Mouse (Mus musculus): ENCODE results near the gene Faap24. TPM values are rescaled to one million over a fixed set of nuclear protein-coding genes. Genes with fewer than 3 reads are reported as not detected.
A peak's percentile ranks its signal among the peaks of the same experiment; 100 is the strongest.

The Faap24 gene
- polyA plus RNA-seq, 1 experiment = 7.9 TPM

- DNase-seq (ENCODE audit: low read depth, low spot score) = peak; percentile 70
- WGBS = 36% methylated on average over 14 of the region's 14 CpGs
These were observed 24.1 kb downstream of the Faap24 start for GRCm38 (mm10) chr7:35372483-35373017.

DNA sequence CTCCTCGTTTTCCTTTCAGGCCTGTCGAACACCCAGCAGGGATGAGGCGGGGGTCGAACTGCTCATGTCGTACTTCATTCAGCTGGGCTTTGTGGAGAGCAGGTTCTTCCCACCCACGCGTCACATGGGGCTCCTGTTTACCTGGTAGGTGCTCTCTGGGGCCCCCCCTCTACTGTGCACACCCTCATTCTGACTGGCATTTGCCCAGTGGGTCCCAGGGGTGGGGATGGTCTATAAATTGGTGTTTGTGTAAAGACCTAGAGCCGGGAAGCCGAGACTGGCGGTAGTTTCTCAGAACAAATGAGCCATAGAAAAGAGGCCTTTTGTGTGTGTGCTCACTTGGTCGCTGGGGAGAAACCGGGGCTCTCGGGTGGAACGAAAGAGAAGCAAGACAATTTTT lies 25.5 kb downstream of the Faap24 start:
- WGBS = 31% methylated on average over 14 of the region's 14 CpGs
- DNase-seq (ENCODE audit: low read depth, low spot score) = no peak

DNA sequence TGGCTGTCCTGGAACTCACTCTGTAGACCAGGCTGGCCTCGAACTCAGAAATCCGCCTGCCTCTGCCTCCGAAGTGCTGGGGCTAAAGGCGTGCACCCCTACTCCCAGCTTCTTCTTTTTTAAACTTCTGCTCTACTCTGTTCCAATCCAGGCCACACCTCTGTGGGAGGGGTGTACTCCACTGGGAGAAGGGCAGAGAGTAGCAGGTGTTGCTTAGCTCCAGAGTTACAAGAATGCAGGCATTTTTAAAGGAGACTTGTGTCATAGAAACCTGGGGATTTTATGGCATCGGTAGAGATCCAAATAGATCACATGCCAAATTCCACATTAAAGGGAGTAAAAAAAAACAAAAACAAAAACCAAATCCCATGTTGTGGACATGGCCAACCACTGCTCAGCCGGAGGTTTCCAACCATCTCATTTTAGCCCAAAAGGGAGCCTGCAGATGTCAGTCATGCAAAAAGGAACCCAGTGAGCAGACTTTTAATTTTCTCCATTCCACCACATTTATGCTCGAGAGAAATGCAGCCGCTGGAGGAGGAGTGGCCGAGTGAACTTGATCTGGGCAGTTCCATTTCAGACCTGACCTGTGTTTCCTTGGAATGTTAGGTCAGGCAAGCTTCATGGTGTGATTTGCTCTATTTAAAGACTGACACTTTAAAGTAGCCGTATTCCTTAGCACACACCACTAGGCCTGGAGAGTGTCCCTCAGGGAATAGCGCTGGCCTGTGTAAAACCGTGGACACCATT lies 31.3 kb downstream of the Faap24 start:
- no peak for DNase-seq (ENCODE audit: low read depth, low spot score)
- 43% methylated on average over 12 of the region's 12 CpGs for WGBS

DNA sequence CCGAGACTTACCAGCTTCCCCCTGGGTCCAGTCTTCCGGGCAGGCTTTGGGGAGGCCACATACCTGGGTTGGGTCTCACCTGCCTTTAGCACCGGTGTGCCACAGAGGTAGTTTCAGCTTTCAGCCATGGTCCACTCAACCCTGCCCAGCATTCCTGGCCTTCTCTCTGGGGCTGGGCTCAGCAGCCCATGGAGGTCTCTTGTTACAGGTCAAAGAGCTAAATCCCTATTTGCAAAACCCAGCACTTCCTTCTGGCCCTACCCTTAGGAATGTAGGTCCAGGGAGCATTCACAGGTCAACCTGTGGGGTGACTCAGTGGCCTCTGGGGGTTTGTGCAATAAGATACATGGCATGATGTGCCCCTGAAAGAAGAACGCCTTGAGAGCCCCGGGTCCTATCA lies 33.8 kb downstream of the Faap24 start:
- DNase-seq (ENCODE audit: low read depth, low spot score) = no peak
- WGBS = 73% methylated on average over 5 of the region's 5 CpGs

GRCm38 (mm10) chr7:35362253-35362652 lies 34.4 kb downstream of the Faap24 start:
- no peak for DNase-seq (ENCODE audit: low read depth, low spot score)
- WGBS = 77% methylated on average over 5 of the region's 5 CpGs

DNA sequence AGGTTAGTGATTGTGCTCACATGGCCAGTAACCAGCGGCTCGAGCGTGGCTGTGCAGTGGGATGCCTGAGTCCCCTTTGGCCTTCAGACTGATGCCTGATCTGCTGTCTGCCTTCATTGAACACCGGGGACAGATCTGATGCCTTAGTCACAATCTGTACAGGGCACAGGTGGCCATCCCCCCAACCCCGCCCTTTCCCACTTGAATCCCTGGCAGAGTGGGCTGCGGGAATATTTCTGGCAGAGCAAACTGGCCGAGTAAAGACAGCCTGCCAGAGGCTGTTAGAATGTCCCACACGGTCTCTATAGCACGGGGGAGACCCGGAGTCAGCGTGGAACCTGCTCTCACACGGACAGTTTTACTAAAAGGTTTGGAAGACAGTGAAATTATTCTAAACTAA lies 39.0 kb downstream of the Faap24 start:
- DNase-seq (ENCODE audit: low read depth, low spot score) = no peak
- WGBS = 86% methylated on average over 12 of the region's 12 CpGs

- 17% methylated on average over 5 of the region's 5 CpGs for WGBS
- DNase-seq (ENCODE audit: low read depth, low spot score) = no peak
These were observed 41.2 kb downstream of the Faap24 start for GRCm38 (mm10) chr7:35355303-35355872.

- DNase-seq (ENCODE audit: low read depth, low spot score) = no peak
- 93% methylated on average over 15 of the region's 15 CpGs for WGBS
These were observed 43.3 kb downstream of the Faap24 start for GRCm38 (mm10) chr7:35353306-35353705.

DNA sequence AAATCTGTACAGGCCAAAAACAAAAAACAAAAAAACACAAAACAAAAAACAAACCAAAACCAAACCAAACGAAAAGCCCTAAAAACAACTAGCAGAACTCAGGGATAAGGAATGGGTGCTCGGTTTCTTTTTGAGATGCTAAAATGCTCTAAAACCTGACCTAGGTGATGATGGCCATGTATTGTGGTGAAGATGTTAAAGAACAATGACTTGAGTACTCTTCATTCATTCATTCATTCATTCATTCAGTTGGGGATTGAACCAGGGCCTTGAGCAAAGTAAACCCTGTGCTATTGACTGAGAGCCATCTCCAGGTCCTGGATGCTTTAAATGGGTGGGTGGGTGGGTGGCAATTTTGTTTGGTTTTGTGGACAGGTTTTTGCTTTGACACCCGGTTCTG lies 45.5 kb downstream of the Faap24 start:
- 73% methylated on average over 3 of the region's 3 CpGs for WGBS
- DNase-seq (ENCODE audit: low read depth, low spot score) = no peak

DNA sequence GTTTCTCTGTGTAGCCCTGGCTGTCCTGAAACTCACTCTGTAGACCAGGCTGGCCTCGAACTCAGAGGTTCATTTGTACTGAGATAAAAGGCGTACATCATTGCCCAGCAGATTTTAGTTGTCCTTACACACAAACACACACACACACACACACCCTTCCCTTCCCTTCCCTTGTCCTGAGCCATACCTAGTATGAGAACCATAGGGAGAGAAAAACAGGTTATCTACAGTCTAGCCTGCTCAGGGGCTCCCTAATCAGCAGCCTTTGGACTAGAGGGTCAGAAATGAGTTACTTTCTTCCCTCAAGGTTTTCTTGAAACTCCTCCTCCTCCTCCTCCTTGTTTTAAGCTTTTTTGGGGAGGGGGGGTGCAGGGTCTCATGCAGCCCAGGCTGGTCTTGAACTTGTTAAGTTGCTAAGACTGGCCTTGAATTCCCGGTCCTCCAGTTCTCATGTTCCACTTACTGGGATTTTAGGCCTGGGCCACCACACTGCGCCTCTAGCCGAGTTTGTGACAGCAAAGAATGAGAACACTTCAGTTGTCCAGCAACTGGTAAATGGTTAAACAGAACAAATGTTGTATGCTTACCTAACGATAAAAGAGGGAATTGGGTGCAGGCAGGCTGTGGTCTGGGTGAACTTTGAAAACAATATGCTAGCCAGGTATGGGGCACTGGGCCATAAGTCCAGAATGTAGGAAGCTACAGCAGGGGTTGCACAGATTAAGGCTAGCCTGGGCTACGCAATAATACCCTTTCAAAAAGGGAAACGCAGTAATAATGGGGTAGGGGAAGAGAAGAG lies 46.6 kb downstream of the Faap24 start:
- WGBS = 41% methylated on average over 8 of the region's 8 CpGs
- no peak for DNase-seq (ENCODE audit: low read depth, low spot score)

DNA sequence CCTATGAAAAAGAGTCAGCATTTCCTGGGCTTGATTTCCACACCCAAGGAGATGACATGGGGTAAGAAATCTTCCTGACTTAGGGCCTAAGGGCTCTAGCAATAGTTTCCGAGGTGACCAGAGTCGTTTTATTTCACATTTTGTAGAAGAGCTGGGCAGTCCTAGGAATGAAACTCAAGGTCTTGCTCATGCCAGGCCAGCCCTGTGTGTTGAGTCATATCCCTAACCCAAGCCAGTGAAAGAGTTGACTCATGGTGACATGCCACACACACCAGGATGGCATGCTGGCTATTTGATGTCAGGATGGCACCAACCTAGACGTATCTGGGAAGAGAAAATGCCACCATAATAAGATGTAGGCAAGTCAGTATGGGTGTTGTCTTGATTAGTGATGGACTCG lies 47.6 kb downstream of the Faap24 start:
- WGBS = 53% methylated on average over 4 of the region's 4 CpGs
- no peak for DNase-seq (ENCODE audit: low read depth, low spot score)

DNA sequence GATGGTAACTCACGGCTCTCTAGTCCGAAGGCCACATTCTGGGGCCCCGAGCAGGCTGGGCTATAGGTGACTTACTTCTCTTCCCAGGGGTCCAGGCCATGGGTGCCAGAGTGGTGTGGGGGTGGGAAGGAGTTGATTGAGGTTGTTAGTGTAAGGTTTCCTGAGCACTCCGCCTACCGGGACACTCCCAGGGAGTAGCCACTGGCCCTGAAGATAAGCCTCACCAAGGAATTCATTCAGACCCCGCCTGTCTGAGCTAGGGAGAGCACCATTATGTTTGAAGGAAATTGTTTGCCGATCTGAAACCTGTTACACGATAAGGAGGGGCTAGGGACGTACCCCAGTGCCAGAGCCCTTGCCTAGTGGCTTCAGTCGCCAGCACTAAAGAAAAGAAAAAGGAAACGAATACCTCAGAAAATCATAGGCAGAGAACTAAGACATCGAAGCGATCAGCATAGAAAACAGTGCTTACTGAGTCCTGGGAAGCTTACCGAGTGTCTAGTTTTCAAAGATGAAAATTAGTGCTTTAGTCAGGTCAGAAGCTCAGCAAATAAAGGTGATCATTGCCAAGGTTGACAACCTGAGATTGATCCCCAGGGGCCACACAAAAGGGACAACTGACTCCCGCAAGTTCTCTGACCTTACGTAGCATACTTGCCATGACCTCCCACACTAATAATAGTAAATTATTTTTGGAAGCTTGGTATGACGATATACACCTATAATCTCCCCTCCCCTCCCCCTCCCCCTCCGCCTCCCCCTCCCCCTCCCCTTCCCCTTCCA lies 48.5 kb downstream of the Faap24 start:
- no peak for DNase-seq (ENCODE audit: low read depth, low spot score)
- 27% methylated on average over 17 of the region's 18 CpGs for WGBS

- no peak for DNase-seq (ENCODE audit: low read depth, low spot score)
- WGBS = 49% methylated on average over 5 of the region's 5 CpGs
These were observed 51.8 kb downstream of the Faap24 start for GRCm38 (mm10) chr7:35344785-35345330.

DNA sequence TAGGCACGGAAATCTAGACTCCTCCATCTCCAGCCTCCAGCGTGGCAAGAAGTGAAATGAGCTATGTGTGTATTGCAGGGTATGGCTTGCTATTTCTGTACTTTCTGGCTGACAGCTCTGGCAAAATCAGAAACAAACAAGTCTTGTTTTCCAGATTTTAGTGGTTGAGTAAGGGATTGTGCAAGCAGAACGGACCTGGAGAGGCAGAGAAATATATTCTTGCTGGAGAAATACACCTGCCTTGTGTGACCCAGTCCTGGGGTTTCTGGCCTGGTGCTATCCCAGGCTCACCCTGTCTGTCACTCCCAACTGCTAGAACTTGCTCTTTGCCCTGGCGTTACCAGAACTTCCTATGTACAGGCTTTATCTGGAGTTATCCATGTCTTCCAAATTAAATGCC lies 54.1 kb downstream of the Faap24 start:
- 23% methylated on average over 4 of the region's 4 CpGs for WGBS
- no peak for DNase-seq (ENCODE audit: low read depth, low spot score)

Other genes starting within 250 kb of the Faap24 start
- 2.5 and 3.6 TPM in 2 replicates for gene Slc7a10, start 210.5 kb downstream of the Faap24 start, polyA plus RNA-seq (2012; rRNA removed)
- gene Lrp3, start 181.3 kb downstream of the Faap24 start, polyA plus RNA-seq (2012; rRNA removed) = 3.1 and 3.4 TPM in 2 replicates
- 3.3 and 5.1 TPM in 2 replicates for gene Gpatch1, start 78.4 kb downstream of the Faap24 start, polyA plus RNA-seq (2012; rRNA removed)
- gene Rhpn2, start 62.7 kb downstream of the Faap24 start, polyA plus RNA-seq (2012; rRNA removed) = 27.1 and 41.6 TPM in 2 replicates
- gene Cep89, start 199 bp upstream of the Faap24 start, polyA plus RNA-seq (2012; rRNA removed) = 14.6 and 18.0 TPM in 2 replicates
- gene Slc7a9, start 52.0 kb upstream of the Faap24 start, polyA plus RNA-seq (2012; rRNA removed) = 384 and 478 TPM in 2 replicates
- 0.08 and 0.21 TPM in 2 replicates for gene Tdrd12, start 140.9 kb upstream of the Faap24 start, polyA plus RNA-seq (2012; rRNA removed)
- 26.7 and 36.3 TPM in 2 replicates for gene Nudt19, start 159.5 kb upstream of the Faap24 start, polyA plus RNA-seq (2012; rRNA removed)
- gene Rgs9bp, start 188.7 kb upstream of the Faap24 start, polyA plus RNA-seq (2012; rRNA removed) = 0.03 and 0.04 TPM in 2 replicates
- gene Ankrd27, start 189.4 kb upstream of the Faap24 start, polyA plus RNA-seq (2012; rRNA removed) = 11.7 and 17.7 TPM in 2 replicates

Measured in large intestine, adult 2 months (tissue).